Mouse (Mus musculus) spleen, adult 12 weeks (tissue): ENCODE results near the gene Kank1.

Experiments used
- DNase-seq: peaks from one replicate; pipeline ENCODE4 v3.0.0; 2022; ENCODE audit warnings: low spot score

Kank1 gene

DNA sequence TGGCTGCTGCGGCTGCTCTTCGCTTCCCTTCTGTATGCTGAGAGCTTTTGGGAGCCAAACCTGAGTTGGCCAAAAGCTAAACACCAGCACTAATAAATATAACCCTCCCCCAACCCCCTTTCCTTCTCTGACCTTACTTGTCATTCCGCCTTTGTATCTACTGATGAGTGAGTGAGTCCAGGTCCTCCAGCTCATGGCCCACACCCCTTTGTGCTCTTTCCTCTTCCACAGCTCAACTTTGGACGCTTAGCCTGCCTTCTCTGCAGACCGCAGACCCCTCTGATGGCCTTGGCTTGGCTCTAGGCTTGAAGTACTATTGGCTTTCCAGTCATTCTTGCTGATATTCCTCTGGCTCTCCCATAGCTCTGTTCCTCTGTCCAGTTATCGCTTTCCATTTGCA is 16.4 kb downstream of the Kank1 start:
- DNase-seq: no peak

DNA sequence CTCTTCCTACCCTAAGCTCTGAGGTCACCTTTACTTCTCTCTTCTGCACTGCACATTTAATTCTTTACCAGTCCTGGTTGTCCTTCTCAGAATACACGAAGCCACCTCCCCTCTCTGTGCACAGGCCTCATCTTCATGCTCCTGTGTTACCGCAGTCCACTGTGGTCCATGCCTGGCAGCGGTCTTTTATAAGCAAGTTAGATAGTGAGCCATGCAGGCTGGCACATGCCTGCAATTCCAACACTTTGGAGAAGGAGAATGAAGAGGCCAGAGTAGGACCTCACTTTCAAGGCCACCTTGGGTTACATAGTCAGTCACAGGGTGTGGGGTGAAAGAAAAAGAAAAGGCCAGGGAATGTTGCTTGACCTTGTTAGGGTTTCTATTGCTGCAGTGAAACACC is 16.9 kb downstream of the Kank1 start:
- no peak for DNase-seq

DNA sequence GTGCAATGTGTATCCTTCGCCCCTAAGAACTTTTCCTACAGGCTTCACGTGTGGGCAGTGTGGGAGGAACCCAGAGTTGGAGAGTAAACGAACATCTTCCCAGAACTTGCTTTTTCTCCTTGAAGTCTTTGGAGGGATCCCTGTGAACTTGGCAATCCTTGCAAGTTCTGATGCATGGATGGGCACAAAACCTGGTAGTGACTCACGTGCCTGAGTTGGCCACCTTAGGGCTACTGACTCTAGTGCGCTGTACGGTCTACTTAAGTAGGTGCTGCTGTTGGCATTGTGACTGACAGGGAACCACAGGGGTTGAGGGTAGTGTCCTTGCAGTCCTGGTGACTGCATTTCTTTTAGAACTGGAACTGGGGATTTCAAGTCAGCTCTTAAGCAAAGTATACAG is 21.5 kb downstream of the Kank1 start:
- no peak for DNase-seq

DNA sequence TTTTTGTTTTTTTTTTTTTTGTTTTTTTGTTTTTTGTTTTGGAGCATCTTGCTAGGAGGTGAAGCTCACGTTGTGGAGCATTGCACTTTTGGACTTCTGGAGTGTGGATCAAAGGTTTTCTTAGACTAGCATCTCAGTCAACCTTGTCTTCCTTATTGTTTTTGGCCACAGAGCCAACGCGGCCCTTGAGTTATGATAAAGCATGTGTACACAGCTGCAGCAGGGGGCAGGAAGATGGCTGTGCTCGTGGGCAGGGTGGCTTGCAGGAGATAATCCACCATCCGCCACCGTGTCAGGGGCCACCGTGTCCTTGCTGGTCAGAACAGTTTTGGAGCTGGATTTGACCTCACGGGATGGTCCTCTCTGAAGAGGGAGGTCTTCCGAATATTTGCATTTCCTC is 29.4 kb downstream of the Kank1 start:
- DNase-seq: no peak

DNA sequence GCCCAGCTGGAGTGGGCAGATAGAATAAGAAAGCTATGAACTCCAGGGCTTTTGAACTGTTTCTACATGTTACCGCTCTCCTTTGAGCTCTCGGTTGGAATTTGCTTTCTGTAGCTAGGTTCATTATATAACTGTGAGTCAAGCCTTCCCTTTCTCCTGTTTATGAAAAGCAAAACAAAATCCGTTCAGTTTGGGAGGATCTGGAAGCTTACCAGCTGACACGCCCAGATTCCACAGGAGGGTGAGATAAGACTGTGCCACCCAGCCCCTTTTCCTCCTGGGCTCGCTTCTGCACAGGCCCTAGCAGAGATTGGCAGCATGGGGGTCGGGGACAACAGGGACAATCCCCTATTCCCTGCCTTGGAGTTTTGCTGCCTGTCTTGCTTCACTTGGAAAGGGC is 30.5 kb downstream of the Kank1 start:
- no peak for DNase-seq

DNA sequence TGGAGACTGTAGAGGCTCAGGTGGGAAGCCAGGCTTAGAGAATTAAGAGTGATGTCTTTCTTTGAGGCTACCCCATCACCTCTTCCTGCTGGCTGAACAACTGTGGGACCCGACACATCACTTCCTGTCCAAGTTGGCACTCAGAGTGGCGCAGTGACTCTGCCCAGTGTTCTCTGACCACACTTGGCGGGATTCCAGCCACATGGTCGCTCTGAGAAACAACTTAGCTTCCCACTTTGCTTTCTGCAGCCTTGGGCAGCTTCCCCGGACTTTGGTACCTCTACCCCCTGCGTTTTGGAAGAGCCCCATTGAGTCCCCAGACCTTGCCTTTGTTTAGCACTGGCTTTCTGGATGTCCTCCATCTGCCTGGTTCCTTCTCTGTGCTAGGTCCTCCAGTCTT is 31.8 kb downstream of the Kank1 start:
- DNase-seq: no peak

DNA sequence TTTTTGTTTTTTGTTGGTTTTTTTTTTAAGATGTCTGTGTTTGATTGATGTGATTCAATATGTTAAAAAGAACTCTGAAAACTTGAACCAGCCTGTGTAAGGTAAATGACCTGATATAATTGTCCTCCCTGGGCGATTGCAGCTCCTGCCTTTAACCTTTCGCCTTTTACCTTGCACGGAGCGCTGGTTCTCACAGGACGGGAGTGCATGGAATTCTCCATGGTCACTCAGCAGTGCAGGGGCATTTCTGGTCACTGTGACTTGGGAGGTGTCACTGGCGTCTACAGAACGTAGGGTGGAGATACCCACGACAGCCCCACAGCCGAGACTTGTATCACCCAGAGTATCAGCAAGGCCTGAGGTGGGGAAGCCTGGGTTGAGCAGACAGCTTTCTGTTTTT is 34.8 kb downstream of the Kank1 start:
- DNase-seq: no peak

DNA sequence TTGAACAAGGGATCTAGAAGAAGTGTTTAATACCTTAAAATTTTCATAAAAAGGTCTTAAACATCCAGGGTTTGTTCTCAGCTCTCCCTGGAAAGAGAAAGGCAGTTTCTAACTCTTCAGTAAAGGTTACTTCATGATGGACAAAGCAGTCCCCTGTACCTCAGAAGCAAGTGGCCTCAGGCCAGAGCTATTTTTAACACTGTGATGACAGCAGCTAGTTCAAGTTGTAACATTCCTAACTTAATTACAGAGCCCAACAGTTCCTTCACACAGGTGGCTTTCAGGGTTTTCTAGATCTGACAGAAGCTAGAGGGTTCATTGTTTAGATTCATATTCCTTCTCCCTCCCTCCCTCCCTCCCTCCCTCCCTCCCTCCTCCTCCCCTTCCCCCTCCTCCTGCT is 36.4 kb downstream of the Kank1 start:
- no peak for DNase-seq

DNA sequence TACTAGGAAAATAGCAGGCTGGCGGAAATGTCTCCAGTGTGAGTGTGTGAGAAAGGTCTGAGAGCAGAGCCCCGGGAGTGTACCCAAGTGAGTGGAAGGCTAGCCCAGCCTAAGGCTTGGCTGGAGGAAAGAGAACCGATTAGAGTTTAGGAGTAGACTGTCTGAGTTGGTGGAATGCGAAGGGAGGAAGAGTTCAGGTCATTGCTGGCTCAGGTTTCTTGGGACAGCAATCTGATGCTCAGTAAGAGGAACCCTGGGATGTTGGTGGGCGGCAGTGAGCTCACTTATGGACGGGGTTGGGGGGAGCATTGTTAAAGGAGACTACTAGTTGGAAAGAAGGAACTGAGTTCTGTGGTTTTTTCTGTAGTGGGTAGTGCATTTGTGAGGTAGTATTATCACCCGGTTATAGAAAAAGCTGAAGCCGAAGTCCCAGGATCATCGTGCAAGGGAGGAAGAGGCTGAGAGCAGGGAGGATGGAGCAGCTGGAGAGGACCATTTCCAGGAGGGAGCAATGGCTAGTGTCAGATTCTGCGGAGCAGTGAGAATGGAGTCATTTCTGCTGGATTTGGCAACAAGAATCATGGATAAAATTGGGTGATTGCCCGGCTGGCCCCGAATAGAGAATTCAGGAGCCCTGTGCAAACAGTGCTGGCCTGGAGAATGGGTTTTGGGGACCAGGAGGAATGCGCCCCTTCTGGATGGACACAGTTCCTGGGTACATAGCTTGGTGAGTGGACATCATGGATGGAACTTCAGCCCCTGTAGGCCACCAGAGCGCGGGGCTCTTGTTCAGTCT is 40.0 kb downstream of the Kank1 start:
- no peak for DNase-seq

DNA sequence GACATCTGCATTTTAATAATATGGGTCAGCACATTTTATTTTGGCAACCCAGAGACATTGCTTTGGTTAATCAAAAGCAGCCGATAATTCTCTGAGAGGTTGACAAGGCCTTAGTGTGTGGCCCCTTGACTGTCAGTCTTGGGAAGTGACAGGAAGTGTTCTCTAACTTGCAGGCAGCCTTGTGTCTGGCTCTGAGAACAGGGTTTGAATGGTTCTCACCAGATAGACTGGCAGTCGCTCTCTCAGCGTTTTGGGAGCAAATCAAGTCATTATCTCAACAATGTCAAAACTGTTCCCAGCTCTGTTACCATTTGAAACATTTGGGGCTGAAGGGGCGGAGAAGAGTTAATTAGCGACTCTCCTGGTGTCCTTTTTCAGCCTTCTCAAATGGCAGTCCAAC is 41.0 kb downstream of the Kank1 start:
- no peak for DNase-seq

DNA sequence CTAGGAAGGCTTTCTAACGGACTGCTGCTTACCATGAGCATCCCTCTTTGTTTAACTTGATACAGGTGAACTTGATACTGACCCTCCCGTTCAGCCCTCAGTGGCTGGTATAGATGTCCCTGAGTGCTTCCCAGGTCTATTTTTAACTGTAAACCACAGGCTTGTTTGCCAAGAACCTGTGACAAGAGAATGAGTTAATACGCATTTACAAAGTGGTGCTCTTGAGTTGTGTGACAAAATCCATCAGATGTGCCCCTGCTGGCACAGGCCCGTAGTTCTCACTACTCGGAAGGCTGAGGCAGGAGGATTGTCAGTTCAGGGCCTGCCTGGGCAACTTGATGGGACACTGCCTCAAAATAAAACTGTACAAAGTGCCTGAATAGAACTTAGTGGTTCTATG is 42.8 kb downstream of the Kank1 start:
- DNase-seq: no peak

DNA sequence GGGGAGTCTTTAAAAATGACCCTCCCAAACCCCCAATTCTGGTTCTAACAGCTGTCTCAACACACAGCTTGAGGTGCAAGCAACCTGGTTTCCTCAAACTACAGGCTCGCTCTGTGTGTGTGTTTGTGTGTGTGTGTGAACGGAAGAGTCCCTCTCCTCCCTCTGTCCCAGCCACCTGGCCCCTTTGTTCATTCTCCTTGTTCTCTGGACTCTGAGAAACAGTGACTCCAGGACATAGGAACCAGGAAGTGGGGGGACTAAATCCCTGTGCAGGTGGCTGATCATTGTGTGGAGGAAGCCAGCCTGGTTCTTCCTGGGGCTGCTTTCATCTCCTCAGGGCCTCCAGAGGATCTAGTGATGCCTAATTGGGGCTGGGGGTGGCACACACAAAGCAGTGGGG is 46.9 kb downstream of the Kank1 start:
- no peak for DNase-seq

DNA sequence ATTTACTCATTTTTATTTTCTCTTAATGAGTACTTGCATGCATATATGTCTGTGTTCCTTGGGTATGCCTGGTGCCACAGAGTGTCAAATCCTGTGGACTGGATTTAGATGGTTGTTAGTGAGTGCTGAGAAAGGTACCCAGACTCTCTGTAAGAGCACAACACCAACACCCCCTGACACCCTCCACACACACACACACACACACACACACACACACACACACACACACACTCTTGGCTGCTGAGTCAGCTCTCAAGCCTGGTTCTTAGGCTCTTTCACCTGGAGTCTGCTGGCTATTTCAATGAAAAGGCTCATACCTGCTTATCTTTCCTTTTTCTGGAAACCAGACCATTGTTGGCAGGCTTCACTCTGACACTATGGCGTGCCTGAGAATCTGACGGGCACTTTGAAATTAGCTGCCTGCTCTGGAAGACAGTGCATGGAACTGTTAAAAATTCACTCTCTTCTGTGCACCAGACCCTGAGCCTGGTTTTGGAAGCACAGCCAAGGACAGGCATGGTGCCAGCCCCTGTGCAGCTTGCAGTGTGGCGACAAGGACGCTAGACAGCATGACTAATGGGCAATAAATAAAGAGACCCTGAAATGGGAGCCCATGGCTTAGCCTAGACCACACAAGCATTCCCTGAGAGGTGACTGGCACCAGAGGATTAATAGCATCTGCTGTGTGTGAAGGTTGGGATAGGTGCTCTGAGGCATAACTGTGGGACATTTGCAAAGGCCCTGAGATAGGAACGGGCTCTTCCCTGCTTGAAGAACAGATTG is 49.2 kb downstream of the Kank1 start:
- DNase-seq: no peak

DNA sequence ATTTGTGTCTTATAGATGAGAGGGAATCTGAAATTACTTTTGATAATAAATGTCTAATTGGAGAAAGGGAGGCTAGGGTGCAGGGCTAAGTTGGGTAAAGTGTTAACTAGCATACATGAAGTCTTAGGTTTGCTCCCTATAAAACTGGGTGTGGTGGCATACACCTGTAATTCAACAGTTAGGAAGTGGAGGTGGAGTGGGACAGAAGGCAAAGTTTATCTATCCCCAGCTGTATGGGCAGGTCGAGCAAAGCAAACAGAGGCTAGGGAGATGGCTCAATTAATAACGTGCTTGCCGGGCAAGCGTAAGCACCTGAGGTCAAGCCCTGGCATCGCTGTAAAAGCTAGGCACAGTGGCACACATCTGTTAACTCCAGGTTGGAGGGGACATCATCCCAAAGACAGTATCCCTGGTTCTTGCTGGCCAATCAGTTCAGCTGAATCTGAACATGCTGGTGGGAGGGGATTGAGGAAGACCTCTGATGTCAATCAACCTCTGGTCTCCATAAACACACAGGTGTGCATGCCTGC is 54.3 kb downstream of the Kank1 start:
- DNase-seq: no peak

DNA sequence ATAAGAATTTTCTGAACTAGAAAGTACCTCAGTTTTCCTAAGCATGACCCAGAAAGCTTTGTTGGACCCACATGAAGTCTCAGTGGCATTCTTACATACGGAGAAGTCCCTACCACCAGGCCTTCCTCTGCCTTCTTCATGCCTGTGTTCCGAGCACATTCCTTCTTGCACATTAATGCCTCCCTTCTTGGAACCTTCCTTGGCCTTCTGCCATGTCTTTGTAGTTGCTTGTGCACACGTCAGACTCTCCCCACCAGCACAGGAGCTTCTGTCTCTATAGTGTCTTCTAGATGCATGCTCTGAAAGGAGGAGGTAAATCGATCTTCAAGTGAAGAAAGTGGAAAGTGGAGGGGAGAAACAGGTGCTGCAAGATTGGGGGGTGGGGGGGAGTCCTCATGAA is 58.4 kb downstream of the Kank1 start:
- DNase-seq: no peak

DNA sequence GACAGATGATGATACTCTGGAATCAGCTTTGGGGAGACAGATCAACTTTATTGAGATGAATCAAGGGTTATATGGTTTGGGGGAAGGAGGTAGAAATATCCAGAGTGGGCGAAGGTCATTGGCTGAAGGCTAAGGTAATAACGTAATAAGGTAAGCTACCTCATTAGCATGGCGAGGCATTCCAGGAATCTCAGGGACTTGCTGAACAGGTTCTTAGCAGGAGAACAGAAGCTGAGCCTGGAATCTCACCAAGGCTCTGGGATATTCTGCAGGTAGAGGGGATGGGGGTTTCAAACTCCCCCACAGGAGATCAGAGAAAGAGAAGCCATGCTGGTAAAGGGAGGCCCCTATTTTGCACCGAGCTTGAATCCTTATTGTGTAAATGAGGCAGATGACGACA is 60.5 kb downstream of the Kank1 start:
- no peak for DNase-seq

DNA sequence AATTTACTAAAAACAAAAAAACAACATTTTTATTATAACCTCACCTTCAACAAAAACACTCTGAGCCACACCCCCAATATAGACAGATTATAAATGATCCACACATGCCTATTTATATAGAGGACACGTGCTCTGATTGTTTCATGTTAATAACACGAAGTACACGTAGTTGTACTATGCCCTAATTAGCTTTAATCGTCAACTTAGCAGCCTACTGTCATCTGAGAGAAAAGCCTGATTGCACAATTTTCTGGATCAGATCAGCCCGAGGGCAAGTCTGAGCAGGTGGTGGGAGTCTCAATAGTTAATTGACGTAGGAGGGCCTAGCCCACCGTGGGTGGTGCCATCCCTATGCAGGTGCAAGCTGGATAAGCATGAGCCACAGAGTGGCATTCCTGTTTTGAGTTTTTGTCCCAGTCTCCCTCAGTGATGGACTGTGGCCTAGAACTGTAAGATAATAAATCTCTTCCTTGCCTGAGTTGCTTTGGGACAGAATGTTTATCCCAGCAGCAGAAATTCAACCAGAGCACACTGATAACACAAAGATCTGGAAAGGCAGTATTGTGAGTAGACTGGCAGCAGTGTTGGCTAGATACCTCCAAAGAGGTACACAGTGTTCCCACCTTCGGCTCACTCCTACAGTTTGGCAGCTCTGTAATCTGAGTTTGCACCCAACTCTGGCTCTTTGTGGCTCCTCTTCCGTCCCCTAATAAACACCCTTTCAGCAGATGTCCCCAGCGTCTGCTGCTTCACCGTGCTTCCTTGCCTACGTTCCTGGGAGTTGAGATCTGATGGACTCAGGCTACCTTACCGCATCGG is 63.3 kb downstream of the Kank1 start:
- DNase-seq: no peak

DNA sequence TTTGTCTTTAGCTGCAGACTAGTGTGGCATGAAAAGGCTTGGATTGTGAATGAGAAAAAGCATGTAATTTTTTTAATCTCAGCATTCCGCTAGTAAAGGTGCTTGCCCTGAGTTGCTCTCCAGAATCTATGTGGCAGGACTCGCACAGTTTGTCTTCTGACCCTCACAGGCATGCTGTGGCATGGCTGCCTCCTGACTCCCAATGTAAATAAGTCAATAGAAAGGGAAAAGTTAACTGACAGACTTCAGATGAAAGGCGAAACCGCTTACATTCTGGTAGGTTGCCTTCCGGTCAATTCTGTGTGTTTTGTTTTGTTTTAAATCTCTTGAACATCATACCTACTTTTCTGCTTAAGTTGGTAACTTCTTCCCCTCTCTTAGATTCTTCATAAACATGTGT is 64.4 kb downstream of the Kank1 start:
- DNase-seq: no peak

DNA sequence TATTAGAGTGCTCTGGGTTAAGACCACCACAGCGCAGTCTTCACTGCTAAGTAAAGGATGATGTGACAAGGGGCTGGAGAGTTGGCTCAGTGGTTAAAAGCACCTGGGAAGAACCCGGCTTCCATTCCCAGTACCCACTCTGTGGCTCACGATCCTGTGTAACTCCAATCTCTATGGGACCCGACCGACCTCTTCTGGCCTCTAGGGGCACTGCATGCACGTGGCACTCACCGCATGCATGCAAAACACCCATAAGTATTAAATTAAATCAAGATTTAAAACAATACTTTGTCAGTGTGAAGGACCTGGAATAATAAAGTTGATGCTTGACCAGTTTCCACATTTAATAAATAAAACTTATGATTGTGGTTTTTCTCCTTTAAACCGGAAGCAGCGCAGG is 69.5 kb downstream of the Kank1 start:
- no peak for DNase-seq

DNA sequence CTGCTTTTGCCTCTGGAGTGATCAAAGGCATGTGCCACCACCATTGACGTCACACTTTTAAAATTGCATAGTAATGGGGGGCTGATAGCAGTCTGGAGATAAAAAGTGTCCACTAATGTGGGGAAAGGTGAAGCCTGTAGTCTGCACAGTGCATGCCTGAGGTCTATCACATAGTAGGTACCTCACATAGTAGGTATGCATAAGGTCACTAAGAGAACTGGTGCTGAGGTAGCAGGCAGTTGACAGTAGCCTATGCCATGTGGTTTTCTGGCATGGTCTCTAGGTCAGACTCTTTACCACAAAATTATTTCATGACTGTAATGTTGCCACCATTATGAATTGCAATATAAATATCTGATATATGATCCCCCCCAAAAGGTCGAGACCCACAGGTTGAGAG is 71.4 kb downstream of the Kank1 start:
- DNase-seq: no peak

DNA sequence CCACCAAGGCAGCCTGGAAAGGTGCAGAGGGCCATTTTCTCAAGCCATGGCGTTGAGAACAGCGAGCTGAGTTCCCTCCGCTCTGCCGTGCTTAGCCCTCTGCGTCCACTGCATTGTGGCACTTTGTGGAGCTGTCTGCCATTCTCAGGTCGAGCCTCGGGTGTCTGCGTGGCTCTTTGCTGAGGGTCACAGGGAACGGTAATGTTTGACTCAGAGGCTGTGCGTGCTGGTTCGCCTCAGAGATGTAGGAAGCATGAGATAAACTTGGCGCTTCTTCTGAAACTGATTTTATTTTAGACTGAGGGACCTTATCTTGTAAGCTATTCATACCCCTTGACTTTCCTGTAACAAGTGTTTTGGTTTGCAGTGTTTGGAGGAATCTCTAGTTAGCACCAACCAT is 72.0 kb downstream of the Kank1 start:
- no peak for DNase-seq

DNA sequence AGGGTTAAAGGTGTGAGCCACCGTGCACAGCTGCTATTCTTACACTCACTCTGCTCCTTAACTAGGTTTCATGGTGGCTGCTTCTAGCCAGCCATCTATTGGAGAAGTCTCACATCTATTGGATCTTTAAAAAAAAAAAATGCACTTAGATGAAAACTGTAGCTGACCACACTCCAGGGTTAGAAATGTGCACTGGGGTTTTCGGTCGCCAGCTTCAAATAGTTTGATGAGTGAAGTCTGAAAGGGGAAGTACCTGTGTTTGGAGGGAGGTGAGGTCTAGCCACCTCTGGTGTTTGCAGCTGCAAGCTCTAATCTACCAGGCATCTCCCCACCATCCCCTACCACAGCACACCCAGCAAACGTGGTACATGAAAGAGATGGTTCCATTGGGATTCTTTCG is 74.2 kb downstream of the Kank1 start:
- DNase-seq: no peak

DNA sequence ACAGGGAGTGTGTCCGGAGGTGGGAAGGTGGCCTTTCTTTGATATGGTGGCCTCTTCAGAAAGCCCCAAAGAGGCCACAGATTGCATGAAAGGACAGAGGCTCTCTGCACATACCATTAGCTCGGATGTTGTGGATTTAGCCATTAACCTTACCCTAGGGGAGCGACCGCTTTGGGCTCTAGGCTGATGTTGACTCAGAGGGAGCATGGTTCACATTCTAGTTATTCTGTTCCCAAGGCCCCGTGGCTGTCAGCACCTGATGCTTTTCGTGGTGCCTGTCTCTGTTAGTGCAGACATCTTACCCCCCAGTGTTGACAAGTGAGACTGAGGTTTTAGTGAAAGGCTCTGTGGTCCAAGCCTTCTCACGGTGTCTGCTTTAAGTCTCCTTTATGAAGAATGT is 74.9 kb downstream of the Kank1 start:
- no peak for DNase-seq
